ENCODE assay signal across 20 mouse cellular contexts in the genomic region with DNA sequence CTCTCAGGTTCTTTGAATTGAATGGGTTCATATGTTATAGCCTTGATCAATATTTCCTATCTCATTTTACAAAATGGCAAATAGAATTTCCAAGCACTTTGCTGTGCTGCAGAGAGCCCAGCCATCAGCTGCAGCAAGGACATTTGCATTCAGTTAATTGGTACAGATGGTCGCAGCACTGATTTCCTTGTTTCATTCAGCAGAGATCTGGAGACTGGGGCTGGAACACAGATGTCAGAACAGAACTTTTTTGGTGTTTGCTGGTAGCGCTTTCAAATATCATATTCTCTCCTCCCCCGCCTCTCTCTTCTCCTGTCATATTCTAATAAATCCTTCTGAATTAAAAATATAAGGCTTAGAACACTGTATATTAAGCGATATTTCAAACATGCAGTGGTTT.
DNase-seq lines count a peak whose midpoint lies in the region; ATAC-seq and TF ChIP-seq lines count a peak whose summit lies in the region.
"Had no signal": no experiment of that assay in that cellular context is flagged by ENCODE, and none has a peak within 500 bp of the region (broad histone marks: within the 10 kb centered on the region; RNA-seq: fewer than 3 reads in every experiment).

No protein-coding gene starts in this region.

- peak; percentile 5 for DNase-seq in embryonic facial prominence, embryonic 14.5 days (ENCODE audit: low spot score)
- no peak for DNase-seq in embryonic facial prominence, embryonic 10.5 days (ENCODE audit: low spot score)
- peak; percentile 13 to 37 for DNase-seq in left cerebral cortex, postnatal 14 days (ENCODE audit: low spot score in 2 of 2)
- DNase-seq in left cerebral cortex, postnatal 36 days (ENCODE audit: low spot score in 2 of 2), result no peak
- DNase-seq in layer of hippocampus, adult 11-12 months (ENCODE audit: low spot score), result peak; percentile 83
- DNase-seq in adrenal gland, postnatal 10 days, result no peak
- no peak for DNase-seq in cerebellum, adult 2 months
- DNase-seq: cerebellum, adult 11-12 months; heart, adult 18-20 months; kidney, postnatal 10 days; lung, adult 2 months; spleen, adult 18-20 months; thymus, postnatal 25 days had no signal

- no peak overlapping the region for H3K27ac ChIP-seq in embryonic facial prominence, embryonic 14.5 days (replicated peaks; ENCODE audit: low read depth, low read length)
- no peak overlapping the region for H3K27ac ChIP-seq in embryonic facial prominence, embryonic 10.5 days (replicated peaks)
- H3K27ac ChIP-seq in cerebellum, adult 2 months (ENCODE audit: insufficient read depth, low read length), result no peak overlapping the region
- H3K27ac ChIP-seq: embryonic facial prominence, embryonic 15.5 days; heart, embryonic 15.5 days; macrophage; midbrain, embryonic 15.5 days had no signal

- WGBS in embryonic facial prominence, embryonic 14.5 days, result 71% methylated on average over 4 of the region's 4 CpGs
- WGBS in embryonic facial prominence, embryonic 10.5 days, result 83% methylated on average over 4 of the region's 4 CpGs
- WGBS in cerebellum, adult 2 months, result 65% methylated on average over 4 of the region's 4 CpGs

- H3ac ChIP-seq in myocyte (ENCODE audit: control insufficient read depth, insufficient read length), result no peak overlapping the region

- H3K4me1 ChIP-seq in embryonic facial prominence, embryonic 14.5 days (ENCODE audit: control insufficient read depth, insufficient read depth, low read length), result no peaks in the 10 kb centered on the region
- H3K4me1 ChIP-seq in embryonic facial prominence, embryonic 10.5 days, result no peaks in the 10 kb centered on the region
- H3K4me1 ChIP-seq in cerebellum, adult 2 months (ENCODE audit: control insufficient read depth, insufficient read depth, low read length), result no peaks in the 10 kb centered on the region
- H3K4me1 ChIP-seq: embryonic facial prominence, embryonic 15.5 days; heart, embryonic 15.5 days had no signal

- ATAC-seq in embryonic facial prominence, embryonic 14.5 days (ENCODE audit: low read depth), result no peak
- ATAC-seq: intestine, postnatal 0 days; midbrain, embryonic 15.5 days had no signal

- no peaks in the 10 kb centered on the region for H3K27me3 ChIP-seq in embryonic facial prominence, embryonic 14.5 days (replicated peaks; ENCODE audit: control insufficient read depth, insufficient read depth, low read length)
- H3K27me3 ChIP-seq in embryonic facial prominence, embryonic 10.5 days (replicated peaks; ENCODE audit: low read depth, poor library complexity, severe bottlenecking), result no peaks in the 10 kb centered on the region
- no peaks in the 10 kb centered on the region for H3K27me3 ChIP-seq in myocyte (ENCODE audit: control insufficient read depth, insufficient read depth, insufficient read length)
- no peaks in the 10 kb centered on the region for H3K27me3 ChIP-seq in cerebellum, adult 2 months (ENCODE audit: control insufficient read depth, insufficient read depth, low read length)
- H3K27me3 ChIP-seq: CH12.LX; embryonic facial prominence, embryonic 15.5 days; heart, embryonic 15.5 days; midbrain, embryonic 15.5 days had no signal

- H3K9me3 ChIP-seq in embryonic facial prominence, embryonic 14.5 days (ENCODE audit: control insufficient read depth, low read length), result no peaks in the 10 kb centered on the region
- H3K9me3 ChIP-seq in embryonic facial prominence, embryonic 10.5 days, result no peaks in the 10 kb centered on the region
- H3K9me3 ChIP-seq: embryonic facial prominence, embryonic 15.5 days; heart, embryonic 15.5 days; midbrain, embryonic 15.5 days had no signal

- peaks cover 89% of the 10 kb centered on the region for H3K79me2 ChIP-seq in myocyte (ENCODE audit: control insufficient read depth, insufficient read depth)

- intact Hi-C loops in left cerebral cortex, postnatal 14 days (cut with DNase I), result no loop called here
- intact Hi-C loops in left cerebral cortex, postnatal 36 days (cut with DNase I), result no loop called here

- H3K9ac ChIP-seq in embryonic facial prominence, embryonic 14.5 days (ENCODE audit: low read depth, low read length), result no peak overlapping the region
- H3K9ac ChIP-seq: embryonic facial prominence, embryonic 15.5 days; heart, embryonic 15.5 days; midbrain, embryonic 15.5 days had no signal

- H3K4me2 ChIP-seq in embryonic facial prominence, embryonic 14.5 days (ENCODE audit: low read depth, low read length), result no peak overlapping the region
- peak overlapping the region; percentile 93 for H3K4me2 ChIP-seq in myocyte (ENCODE audit: low read depth)
- H3K4me2 ChIP-seq: embryonic facial prominence, embryonic 15.5 days; heart, embryonic 15.5 days; midbrain, embryonic 15.5 days had no signal

- TF ChIP-seq CTCF in cerebellum, adult 2 months (IDR thresholded peaks at IDR 0.05; ENCODE audit: borderline replicate concordance, insufficient read depth, low read depth, low read length), result no peak

- TF ChIP-seq POLR2A in myocyte (IDR thresholded peaks at IDR 0.05; ENCODE audit: insufficient read length, low read depth), result no peak
- TF ChIP-seq POLR2A in cerebellum, adult 2 months (IDR thresholded peaks at IDR 0.05; ENCODE audit: borderline replicate concordance, insufficient read depth, low read length), result no peak

- no peak overlapping the region for H3K4me3 ChIP-seq in embryonic facial prominence, embryonic 14.5 days (ENCODE audit: low read depth, low read length)
- H3K4me3 ChIP-seq in embryonic facial prominence, embryonic 10.5 days, result no peak overlapping the region
- peak overlapping the region; percentile 47 for H3K4me3 ChIP-seq in myocyte
- no peak overlapping the region for H3K4me3 ChIP-seq in cerebellum, adult 2 months (replicated peaks; ENCODE audit: insufficient read depth, low read depth, low read length)
- H3K4me3 ChIP-seq: embryonic facial prominence, embryonic 15.5 days; heart, embryonic 15.5 days; midbrain, embryonic 15.5 days had no signal

- H3K36me3 ChIP-seq in embryonic facial prominence, embryonic 14.5 days (ENCODE audit: control insufficient read depth, insufficient read depth, low read length), result no peaks in the 10 kb centered on the region
- H3K36me3 ChIP-seq in embryonic facial prominence, embryonic 10.5 days (replicated peaks), result no peaks in the 10 kb centered on the region
- no peaks in the 10 kb centered on the region for H3K36me3 ChIP-seq in myocyte (ENCODE audit: control insufficient read depth, insufficient read depth)
- H3K36me3 ChIP-seq: embryonic facial prominence, embryonic 15.5 days; heart, embryonic 15.5 days; midbrain, embryonic 15.5 days had no signal

TF ChIP-seq in myocyte, 11 proteins besides CTCF, POLR2A, EP300 and RAD21:
- TF ChIP-seq MYOG (IDR thresholded peaks at IDR 0.05; ENCODE audit: control insufficient read depth in 1 of 3, insufficient read depth in 1 of 3, insufficient read length in 2 of 3, low read depth in 2 of 3), result no peak
- no peak for TF ChIP-seq TCF12 (IDR thresholded peaks at IDR 0.05; ENCODE audit: insufficient read depth, poor library complexity, severe bottlenecking)

Comparison
In these comparisons a context has a peak if more than half of its experiments do, and no peak if none do; other contexts are left out.
1. DNase-seq: peak in embryonic facial prominence, embryonic 14.5 days (single experiment), left cerebral cortex, postnatal 14 days (2 of 2) and layer of hippocampus, adult 11-12 months (single experiment); none in embryonic facial prominence, embryonic 10.5 days (single experiment), left cerebral cortex, postnatal 36 days (0 of 2), adrenal gland, postnatal 10 days (single experiment) and cerebellum, adult 2 months (0 of 2).